Mouse (Mus musculus) brain, embryonic 14.5 days (tissue): Measurements from ENCODE around the gene Dph2.

Source experiments
- CTCF ChIP-seq: fragments of 200-500 bp; IDR thresholded peaks from 2 replicates; pipeline ENCODE4 v1.5.1; 2012; ENCODE audit warnings: inconsistent platforms, mild to moderate bottlenecking, moderate library complexity, borderline replicate concordance; ENCODE audit not compliant: insufficient read depth, insufficient read length; ENCODE audit errors: extremely low read depth
- POLR2A ChIP-seq: fragments of 200-500 bp; IDR thresholded peaks from 2 replicates; pipeline ENCODE4 v1.6.1; 2012; ENCODE audit warnings: mild to moderate bottlenecking, inconsistent platforms, borderline replicate concordance; ENCODE audit not compliant: poor library complexity, insufficient read depth, insufficient read length, severe bottlenecking; ENCODE audit errors: extremely low read depth

- TF ChIP-seq POLR2A = no peak
- no peak for TF ChIP-seq CTCF
These were observed 50.3 kb downstream of the Dph2 start for GRCm38 (mm10) chr4:117841566-117841965.
